Mouse (Mus musculus) CH12.LX (cell line): ENCODE results near the gene Gm10203. TPM values are rescaled to one million over a fixed set of nuclear protein-coding genes. Genes with fewer than 3 reads are reported as not detected.

Source experiments
- DNase-seq: peaks from one replicate; pipeline ENCODE4 v3.0.0-alpha.2; 2013; ENCODE audit errors: extremely low read depth
- H3K27ac ChIP-seq: 2 replicates; pipeline ENCODE4 v1.5.1; 2012; ENCODE audit warnings: low read depth, mild to moderate bottlenecking, control low read depth, moderate library complexity; ENCODE audit not compliant: insufficient read depth
- H3K27me3 ChIP-seq: replicated peaks from 2 replicates; pipeline ENCODE3; 2012; ENCODE audit warnings: inconsistent platforms
- H3K36me3 ChIP-seq, 2 experiments: replicated peaks in 1 of 2; 2 replicates each; pipeline versions ENCODE3 to v1.6.1; 2012; ENCODE audit warnings: inconsistent platforms in 1 of 2, low read length in 1 of 2, mild to moderate bottlenecking in 1 of 2, mixed read lengths in 1 of 2, moderate library complexity in 1 of 2; ENCODE audit not compliant: control insufficient read depth in 1 of 2, insufficient read depth in 1 of 2
- H3K4me1 ChIP-seq, 2 experiments: 2 replicates each; pipeline ENCODE4 v1.6.1; 2012; ENCODE audit warnings: inconsistent platforms in 1 of 2, moderate library complexity in 1 of 2; ENCODE audit not compliant: insufficient read depth in 2 of 2, control insufficient read depth in 1 of 2
- H3K4me2 ChIP-seq: 2 replicates; pipeline ENCODE4 v1.6.1; 2012; ENCODE audit warnings: low read depth, mild to moderate bottlenecking, control low read depth; ENCODE audit not compliant: poor library complexity, insufficient read depth, severe bottlenecking
- H3K4me3 ChIP-seq, 3 experiments: fragments of 150-350 bp in 1 of 3; sonication (generic) in 1 of 3; replicated peaks in 1 of 3; 2 replicates each; pipeline versions ENCODE3 to v1.5.1; 2011 to 2012; ENCODE audit warnings: low read depth in 2 of 3, low read length in 2 of 3, mild to moderate bottlenecking in 2 of 3, moderate library complexity in 2 of 3, control low read depth in 1 of 3, improper control_type of control experiment in 1 of 3, inconsistent platforms in 1 of 3, mixed read lengths in 1 of 3; ENCODE audit not compliant: poor library complexity in 1 of 3
- H3K79me2 ChIP-seq: replicated peaks from 2 replicates; pipeline ENCODE4 v1.6.1; 2012; ENCODE audit warnings: mild to moderate bottlenecking, moderate library complexity; ENCODE audit not compliant: control insufficient read depth, poor library complexity, insufficient read depth, severe bottlenecking; ENCODE audit errors: extremely low read depth
- H3K9ac ChIP-seq: 2 replicates; pipeline ENCODE4 v1.6.1; 2012; ENCODE audit warnings: low read depth, mild to moderate bottlenecking, control low read depth, moderate library complexity; ENCODE audit not compliant: insufficient read depth
- H3K9me3 ChIP-seq: replicated peaks from 2 replicates; pipeline ENCODE3; 2012; ENCODE audit warnings: low read length, inconsistent platforms, mixed read lengths
- BHLHE40 ChIP-seq: IDR thresholded peaks from 2 replicates; pipeline ENCODE4 v1.6.1; 2011; ENCODE audit warnings: mild to moderate bottlenecking, low read depth, low read length, improper control_type of control experiment
- CHD2 ChIP-seq: IDR thresholded peaks from 2 replicates; pipeline ENCODE4 v1.6.1; 2011; ENCODE audit warnings: low read length, improper control_type of control experiment
- CTCF ChIP-seq, 2 experiments: IDR thresholded peaks in 1 of 2; conservative IDR thresholded peaks in 1 of 2; 2 replicates each; pipeline ENCODE4 v1.5.1; 2011 to 2012; ENCODE audit warnings: low read depth in 2 of 2, low read length in 2 of 2, improper control_type of control experiment in 1 of 2, inconsistent platforms in 1 of 2, mild to moderate bottlenecking in 1 of 2, moderate library complexity in 1 of 2
- ETS1 ChIP-seq: conservative IDR thresholded peaks from 2 replicates; pipeline ENCODE4 v1.6.1; 2012; ENCODE audit warnings: low read depth, mild to moderate bottlenecking, inconsistent platforms, low read length, improper control_type of control experiment, moderate library complexity
- GABPA ChIP-seq: IDR thresholded peaks from 2 replicates; pipeline ENCODE4 v1.6.1; 2012; ENCODE audit warnings: low read depth, low read length, improper control_type of control experiment, inconsistent platforms; ENCODE audit not compliant: insufficient replicate concordance
- HCFC1 ChIP-seq: IDR thresholded peaks from 2 replicates; pipeline ENCODE4 v1.6.1; 2012; ENCODE audit warnings: low read depth, mild to moderate bottlenecking, inconsistent platforms, low read length, improper control_type of control experiment
- JUN ChIP-seq: IDR thresholded peaks from 2 replicates; pipeline ENCODE4 v1.6.1; 2011; ENCODE audit warnings: low read depth, mild to moderate bottlenecking, low read length, improper control_type of control experiment, moderate library complexity; ENCODE audit not compliant: insufficient read depth
- JUND ChIP-seq: conservative IDR thresholded peaks from 2 replicates; pipeline ENCODE4 v1.6.1; 2011; ENCODE audit warnings: low read depth, low read length, improper control_type of control experiment
- KAT2A ChIP-seq: IDR thresholded peaks from 2 replicates; pipeline ENCODE4 v1.6.1; 2012; ENCODE audit warnings: low read length, improper control_type of control experiment, inconsistent platforms; ENCODE audit not compliant: insufficient replicate concordance
- MEF2A ChIP-seq: IDR thresholded peaks from 2 replicates; pipeline ENCODE4 v1.6.1; 2014; ENCODE audit warnings: low read depth, mild to moderate bottlenecking, inconsistent platforms, low read length, improper control_type of control experiment, borderline replicate concordance
- MYC ChIP-seq: IDR thresholded peaks from 2 replicates; pipeline ENCODE4 v1.6.1; 2011; ENCODE audit warnings: low read depth, mild to moderate bottlenecking, improper control_type of control experiment, low read length
- PAX5 ChIP-seq: IDR thresholded peaks from 2 replicates; pipeline ENCODE4 v1.6.1; 2012; ENCODE audit warnings: low read length, inconsistent platforms, mixed read lengths
- POLR2A ChIP-seq: IDR thresholded peaks from 2 replicates; pipeline ENCODE4 v1.6.1; 2011; ENCODE audit warnings: low read depth, mild to moderate bottlenecking, improper control_type of control experiment, low read length
- RAD21 ChIP-seq: IDR thresholded peaks from 2 replicates; pipeline ENCODE4 v1.6.1; 2011; ENCODE audit warnings: low read depth, mild to moderate bottlenecking, low read length, improper control_type of control experiment, moderate library complexity
- SIN3A ChIP-seq: IDR thresholded peaks from 2 replicates; pipeline ENCODE4 v1.6.1; 2012; ENCODE audit warnings: low read length, improper control_type of control experiment, inconsistent platforms
- SMC3 ChIP-seq: IDR thresholded peaks from 2 replicates; pipeline ENCODE4 v1.6.1; 2011; ENCODE audit warnings: low read depth, low read length, improper control_type of control experiment
- TBP ChIP-seq: conservative IDR thresholded peaks from 2 replicates; pipeline ENCODE4 v1.6.1; 2011; ENCODE audit warnings: low read depth, low read length, improper control_type of control experiment
- UBTF ChIP-seq: IDR thresholded peaks from 2 replicates; pipeline ENCODE4 v1.6.1; 2012; ENCODE audit warnings: low read depth, mild to moderate bottlenecking, inconsistent platforms, low read length, improper control_type of control experiment, moderate library complexity
- USF1 ChIP-seq: IDR thresholded peaks from 2 replicates; pipeline ENCODE4 v1.6.1; 2014; ENCODE audit warnings: low read depth, mild to moderate bottlenecking, inconsistent platforms, low read length, improper control_type of control experiment
- USF2 ChIP-seq: conservative IDR thresholded peaks from 2 replicates; pipeline ENCODE4 v1.6.1; 2011; ENCODE audit warnings: low read depth, low read length, improper control_type of control experiment
- ZC3H11A ChIP-seq: IDR thresholded peaks from 2 replicates; pipeline ENCODE4 v1.6.1; 2012; ENCODE audit warnings: low read depth, mild to moderate bottlenecking, inconsistent platforms, low read length, improper control_type of control experiment
- ZKSCAN1 ChIP-seq: IDR thresholded peaks from 2 replicates; pipeline ENCODE4 v1.6.1; 2012; ENCODE audit warnings: low read depth, inconsistent platforms, low read length, improper control_type of control experiment, borderline replicate concordance
- ZNF384 ChIP-seq: IDR thresholded peaks from 2 replicates; pipeline ENCODE4 v1.6.1; 2012; ENCODE audit warnings: low read depth, low read length, improper control_type of control experiment, inconsistent platforms
- dilution Hi-C: fragments of 300-500 bp; cut with MboI; formaldehyde crosslinking; loops from 2 replicates; pipeline ENCODE4 v1.14.3; 2020; ENCODE audit warnings: low sequenced_read_pairs; ENCODE audit not compliant: extremely low pct_unique_long_range_greater_than_20kb, extremely low pct_ligation_motif_present
- in situ Hi-C: fragments of 300-500 bp; cut with MboI; formaldehyde crosslinking; loops from 3 replicates; pipeline ENCODE4 v1.14.3; 2019; ENCODE audit warnings: low sequenced_read_pairs, low pct_ligation_motif_present, low pct_unique_long_range_greater_than_20kb, mixed read lengths
- polyA plus RNA-seq: library from polyadenylated mRNA; unstranded; fragments of >175 nt; gene quantifications from 2 replicates; pipeline ENCODE4 v1.2.1, GENCODE M21; 2012; ENCODE audit warnings: low read depth; ENCODE audit not compliant: insufficient read length
- total RNA-seq, 2 experiments: library from RNA; depleted of rRNA; stranded (reverse); fragments of 300-350 nt in 1 of 2; fragments of >200 nt in 1 of 2; gene quantifications; 2 replicates each; pipeline ENCODE4 v1.2.3; 2012 to 2014

Gene Gm10203
- total and polyA plus RNA-seq, 3 experiments: not detected

- Histone ChIP-seq H3K4me3 (no peak overlapping the region), H3K9me3 (no peaks in the 10 kb centered on the region)
- in situ Hi-C loops: loop anchor here (5.0 to 25.0 kb wide), 3 partner anchors 55 to 183 kb away; partner anchors contain the start of gene Sinhcaf
- peak; percentile 77 for DNase-seq
- TF ChIP-seq CHD2: no peak
- peak; percentile 49; the same call in 1 of the 2 replicates for TF ChIP-seq SIN3A
- TF ChIP-seq ZKSCAN1: no peak
- no peak for TF ChIP-seq UBTF
- TF ChIP-seq ETS1: no peak
- TF ChIP-seq USF2: no peak
- no peak for TF ChIP-seq KAT2A
- TF ChIP-seq GABPA: no peak
- TF ChIP-seq HCFC1: no peak
- no peak for TF ChIP-seq TBP
- peak; percentile 79 for TF ChIP-seq MEF2A
- no peak for TF ChIP-seq PAX5
- TF ChIP-seq SMC3: peak; percentile 98
- peak; percentile 99 for TF ChIP-seq RAD21
- no peak for TF ChIP-seq ZNF384
- peak; percentile 92 for TF ChIP-seq ZC3H11A
- TF ChIP-seq JUN: 0 out of 2 replicates have a peak, but pooled peaks have one; percentile 10
- TF ChIP-seq USF1: no peak
- peak; percentile 78 to 97 for TF ChIP-seq CTCF (conservative IDR thresholded peaks at IDR 0.05 in 1 of 2, IDR thresholded peaks at IDR 0.05 in 1 of 2; ENCODE audit: low read depth in 2 of 2, low read length in 2 of 2)
- no peak for TF ChIP-seq JUND
- 0 out of 2 replicates have a peak, but pooled peaks have one; percentile 54 for TF ChIP-seq MYC
- TF ChIP-seq POLR2A: no peak
- no peak for TF ChIP-seq BHLHE40
- TF ChIP-seq, all 38 proteins: peak for 8
- H3K27me3 ChIP-seq: no peaks in the 10 kb centered on the region
- no peak overlapping the region for H3K27ac ChIP-seq
- H3K9ac ChIP-seq: no peak overlapping the region
- H3K79me2 ChIP-seq: no peaks in the 10 kb centered on the region
- H3K36me3 ChIP-seq: no peaks in the 10 kb centered on the region
- no peak overlapping the region for H3K4me2 ChIP-seq
- dilution Hi-C loops: no loop called here
- H3K4me1 ChIP-seq: peaks cover 5 to 11% of the 10 kb centered on the region in 2 experiments; a peak in 3 of 4 replicates
Measured at GRCm38 (mm10) chr6:149119853-149120252, 10.1 kb upstream of the Gm10203 start.
